In genomic region chr5:146858772-146859171, GRCm38 (mm10) we compare ENCODE assay signal across 25 mouse cellular contexts. TPM values are rescaled to one million over a fixed set of nuclear protein-coding genes. Genes with fewer than 3 reads are reported as not detected.
DNase-seq lines count a peak whose midpoint lies in the region; ATAC-seq lines count a peak whose summit lies in the region.
"Had no signal": no experiment of that assay in that cellular context is flagged by ENCODE, and none has a peak within 500 bp of the region (broad histone marks: within the 10 kb centered on the region; RNA-seq: fewer than 3 reads in every experiment).

No protein-coding gene starts in this region.

- peak; percentile 85 for ATAC-seq in frontal cortex, adult (ENCODE audit: low TSS enrichment)
- ATAC-seq in neural tube, embryonic 12.5 days (ENCODE audit: low FRiP score, low read depth): 0 out of 2 replicates have a peak, but pooled peaks have one; percentile 37
- peak; percentile 64 for ATAC-seq in hindbrain, embryonic 16.5 days
- ATAC-seq in neural tube, embryonic 14.5 days (ENCODE audit: low read depth): peak; percentile 56; the same call in 1 of the 2 replicates
- no peak for ATAC-seq in kidney, embryonic 15.5 days (replicated peaks; ENCODE audit: low FRiP score)
- ATAC-seq: intestine, embryonic 16.5 days had no signal

- H3K9ac ChIP-seq in neural tube, embryonic 12.5 days: no peak overlapping the region
- no peak overlapping the region for H3K9ac ChIP-seq in hindbrain, embryonic 16.5 days (ENCODE audit: low read depth, low read length)
- no peak overlapping the region for H3K9ac ChIP-seq in neural tube, embryonic 14.5 days (replicated peaks; ENCODE audit: low read depth, low read length)
- H3K9ac ChIP-seq in kidney, embryonic 15.5 days: no peak overlapping the region
- H3K9ac ChIP-seq: liver, embryonic 13.5 days had no signal

- H3K27me3 ChIP-seq in neural tube, embryonic 12.5 days (replicated peaks): no peaks in the 10 kb centered on the region
- H3K27me3 ChIP-seq in hindbrain, embryonic 16.5 days (replicated peaks; ENCODE audit: control insufficient read depth, insufficient read depth, low read length): no peaks in the 10 kb centered on the region
- H3K27me3 ChIP-seq in neural tube, embryonic 14.5 days (ENCODE audit: control insufficient read depth, insufficient read depth, low read length): no peaks in the 10 kb centered on the region
- H3K27me3 ChIP-seq in kidney, embryonic 15.5 days: no peaks in the 10 kb centered on the region
- H3K27me3 ChIP-seq: liver, embryonic 13.5 days; megakaryocyte, embryonic 14.5 days had no signal

- no peak overlapping the region for H3K27ac ChIP-seq in neural tube, embryonic 12.5 days
- H3K27ac ChIP-seq in hindbrain, embryonic 16.5 days (ENCODE audit: low read depth, low read length): no peak overlapping the region
- no peak overlapping the region; the same call in 1 of the 2 replicates for H3K27ac ChIP-seq in neural tube, embryonic 14.5 days (ENCODE audit: low read depth, low read length)
- H3K27ac ChIP-seq in kidney, embryonic 15.5 days: no peak overlapping the region
- H3K27ac ChIP-seq: left cerebral cortex, adult 2 months; liver, embryonic 13.5 days had no signal

- no peaks in the 10 kb centered on the region for H3K4me1 ChIP-seq in neural tube, embryonic 12.5 days
- no peaks in the 10 kb centered on the region for H3K4me1 ChIP-seq in hindbrain, embryonic 16.5 days (ENCODE audit: control insufficient read depth, insufficient read depth, low read depth, low read length)
- H3K4me1 ChIP-seq in neural tube, embryonic 14.5 days (ENCODE audit: control insufficient read depth, insufficient read depth, low read length): no peaks in the 10 kb centered on the region
- H3K4me1 ChIP-seq in kidney, embryonic 15.5 days: peaks cover 16% of the 10 kb centered on the region

- no peak overlapping the region for H3K4me3 ChIP-seq in neural tube, embryonic 12.5 days
- H3K4me3 ChIP-seq in hindbrain, embryonic 16.5 days (ENCODE audit: low read length): no peak overlapping the region
- no peak overlapping the region for H3K4me3 ChIP-seq in neural tube, embryonic 14.5 days (ENCODE audit: low read depth, low read length)
- no peak overlapping the region for H3K4me3 ChIP-seq in kidney, embryonic 15.5 days (replicated peaks)
- H3K4me3 ChIP-seq: left cerebral cortex, adult 2 months; liver, embryonic 13.5 days; megakaryocyte, embryonic 14.5 days had no signal

- H3K4me2 ChIP-seq in neural tube, embryonic 12.5 days (replicated peaks): no peak overlapping the region
- H3K4me2 ChIP-seq in hindbrain, embryonic 16.5 days (ENCODE audit: low read length): no peak overlapping the region
- H3K4me2 ChIP-seq in neural tube, embryonic 14.5 days (ENCODE audit: low read depth, low read length): no peak overlapping the region
- H3K4me2 ChIP-seq in kidney, embryonic 15.5 days: no peak overlapping the region
- H3K4me2 ChIP-seq: heart, embryonic 11.5 days; liver, embryonic 13.5 days had no signal

- no peaks in the 10 kb centered on the region for H3K36me3 ChIP-seq in neural tube, embryonic 12.5 days
- no peaks in the 10 kb centered on the region for H3K36me3 ChIP-seq in hindbrain, embryonic 16.5 days (ENCODE audit: control insufficient read depth, insufficient read depth, low read length)
- H3K36me3 ChIP-seq in neural tube, embryonic 14.5 days (ENCODE audit: control insufficient read depth, insufficient read depth, low read length): no peaks in the 10 kb centered on the region
- H3K36me3 ChIP-seq in kidney, embryonic 15.5 days: no peaks in the 10 kb centered on the region
- H3K36me3 ChIP-seq: liver, embryonic 13.5 days had no signal

- 89% methylated on average over 9 of the region's 9 CpGs for WGBS in neural tube, embryonic 12.5 days
- WGBS in hindbrain, embryonic 16.5 days: 81% methylated on average over 9 of the region's 9 CpGs
- 80% methylated on average over 9 of the region's 9 CpGs for WGBS in neural tube, embryonic 14.5 days
- 87% methylated on average over 9 of the region's 9 CpGs for WGBS in kidney, embryonic 15.5 days

- DNase-seq in frontal cortex, postnatal 14 days (ENCODE audit: low spot score in 2 of 2): no peak
- no peak for DNase-seq in neural tube, embryonic 10.5 days (ENCODE audit: extremely low spot score, low spot score)
- DNase-seq in adrenal gland, postnatal 36 days: no peak
- DNase-seq: adrenal gland, adult 2 months; cerebellum, adult 2 months; cerebellum, postnatal 25 days; gastrocnemius, postnatal 14 days; heart, adult 11 months; kidney, adult 9 months; kidney, postnatal 4 days; liver, embryonic 13.5 days; lung, adult 2 months; lung, postnatal 14 days; right cerebral cortex, postnatal 25 days; thymus, postnatal 14 days had no signal

- H3K9me3 ChIP-seq in neural tube, embryonic 12.5 days: peaks cover 4% of the 10 kb centered on the region; the same call in 1 of the 2 replicates
- H3K9me3 ChIP-seq in hindbrain, embryonic 16.5 days (ENCODE audit: control insufficient read depth, low read length): no peaks in the 10 kb centered on the region
- no peaks in the 10 kb centered on the region for H3K9me3 ChIP-seq in neural tube, embryonic 14.5 days (ENCODE audit: control insufficient read depth, low read length)
- no peaks in the 10 kb centered on the region; the same call in 1 of the 2 replicates for H3K9me3 ChIP-seq in kidney, embryonic 15.5 days (replicated peaks)

RNA-seq across cellular contexts. Expression of gene Rasl11a, which starts 13.9 kb away (rescaled TPM):
- polyA plus RNA-seq in neural tube, embryonic 12.5 days (2016; fragmentation: Nextera tagmentation; extraction: Ambion mirVana): 22.4 and 23.4 TPM in 2 replicates
- polyA plus RNA-seq in hindbrain, embryonic 16.5 days (2015; fragmentation: Nextera tagmentation; extraction: Ambion mirVana): 7.6 and 8.5 TPM in 2 replicates
- polyA plus RNA-seq in neural tube, embryonic 14.5 days (2014; fragmentation: Nextera tagmentation; extraction: Ambion mirVana): 8.9 and 9.1 TPM in 2 replicates
- 1 to 10 TPM; 7.3 to 9.5 TPM for total RNA-seq in adrenal gland, postnatal 36 days (2021)
- polyA plus RNA-seq in kidney, embryonic 15.5 days (2015; fragmentation: Nextera tagmentation; extraction: Ambion mirVana): 78.6 and 87.4 TPM in 2 replicates
- total RNA-seq: neutrophil, adult 5-6 weeks had no signal

RNA-seq across cellular contexts. Expression of gene Rpl21, which starts 26.1 kb away (rescaled TPM):
- polyA plus RNA-seq in neural tube, embryonic 12.5 days (2016; fragmentation: Nextera tagmentation; extraction: Ambion mirVana): 415 and 416 TPM in 2 replicates
- 297 and 315 TPM in 2 replicates for polyA plus RNA-seq in hindbrain, embryonic 16.5 days (2015; fragmentation: Nextera tagmentation; extraction: Ambion mirVana)
- 380 TPM in 2 replicates for polyA plus RNA-seq in neural tube, embryonic 14.5 days (2014; fragmentation: Nextera tagmentation; extraction: Ambion mirVana)
- total RNA-seq in adrenal gland, postnatal 36 days (2021): 100 to 1,000 TPM; 271 to 290 TPM
- polyA plus RNA-seq in kidney, embryonic 15.5 days (2015; fragmentation: Nextera tagmentation; extraction: Ambion mirVana): 549 and 599 TPM in 2 replicates
